Mouse (Mus musculus): Measurements from ENCODE around the gene Nxpe4. TPM values are rescaled to one million over a fixed set of nuclear protein-coding genes. Genes with fewer than 3 reads are reported as not detected.

Nxpe4 gene
- total and polyA plus RNA-seq, 3 experiments: 0.67 to 5.0 (median 2.1) TPM

DNA sequence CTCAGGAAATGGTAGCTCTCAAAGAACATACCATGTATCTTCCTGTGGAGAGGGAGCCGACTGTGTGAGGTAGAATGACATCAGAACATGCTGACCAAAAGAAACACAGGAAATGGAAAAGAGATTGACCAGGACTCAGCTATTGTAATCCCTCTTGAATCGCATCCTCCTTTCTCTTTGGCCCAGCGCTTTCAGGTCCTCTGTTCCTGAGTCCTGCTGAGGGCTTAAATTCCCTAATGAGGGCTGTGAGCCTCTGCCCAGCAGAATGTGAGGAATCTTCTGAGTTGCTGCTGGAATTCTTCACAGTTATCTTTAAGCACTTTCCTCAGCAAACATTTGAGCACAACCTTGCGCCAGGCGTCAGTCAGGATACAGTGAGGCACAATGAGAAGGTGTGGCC, 78.6 kb downstream of the Nxpe4 start:
- DNase-seq: no peak

DNA sequence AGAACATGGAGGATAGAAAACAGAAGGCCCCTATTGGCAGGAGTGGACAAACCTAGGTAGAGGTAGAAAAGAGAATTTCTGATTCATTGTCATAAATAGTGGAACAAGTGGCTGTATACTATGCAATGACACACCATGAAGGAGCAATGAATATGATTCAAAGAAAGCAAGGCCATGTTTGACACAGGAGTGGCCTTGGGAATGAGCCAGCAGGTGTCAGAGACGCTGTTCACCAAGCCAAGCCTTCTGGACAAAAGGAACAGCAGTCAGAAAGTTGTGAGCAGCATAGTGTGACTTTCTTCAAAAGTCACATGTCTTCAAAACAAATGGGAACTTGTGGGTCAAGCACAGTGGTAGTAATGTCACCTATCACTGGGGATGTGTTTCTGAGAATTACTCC, 80.0 kb downstream of the Nxpe4 start:
- peak; percentile 55 for DNase-seq

- DNase-seq: no peak
Observed at GRCm38 (mm10) chr9:48242756-48243155, 80.9 kb downstream of the Nxpe4 start.

GRCm38 (mm10) chr9:48244175-48244574, 82.4 kb downstream of the Nxpe4 start:
- DNase-seq: no peak

DNA sequence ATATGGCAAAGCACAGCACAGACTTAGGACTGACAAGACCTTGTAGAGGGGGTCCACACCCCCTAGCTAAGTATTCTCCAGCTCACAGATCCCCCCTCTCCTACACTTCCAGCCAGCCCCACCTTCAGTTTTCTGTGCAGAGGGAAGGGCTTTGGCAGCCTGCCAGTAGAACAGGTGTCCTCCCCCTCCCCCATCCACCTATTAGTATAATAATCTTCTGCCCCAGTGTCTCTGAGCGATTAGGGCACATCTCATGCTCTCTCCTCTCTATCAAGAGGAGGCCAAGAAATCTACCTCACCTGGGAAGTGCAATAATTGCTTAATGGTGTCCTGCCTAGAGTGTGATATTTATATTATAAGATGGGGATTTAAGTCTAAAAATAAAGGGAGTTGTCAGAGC, 83.7 kb downstream of the Nxpe4 start:
- DNase-seq: no peak

- no peak for DNase-seq
Observed at GRCm38 (mm10) chr9:48247276-48247675, 85.5 kb downstream of the Nxpe4 start.

DNA sequence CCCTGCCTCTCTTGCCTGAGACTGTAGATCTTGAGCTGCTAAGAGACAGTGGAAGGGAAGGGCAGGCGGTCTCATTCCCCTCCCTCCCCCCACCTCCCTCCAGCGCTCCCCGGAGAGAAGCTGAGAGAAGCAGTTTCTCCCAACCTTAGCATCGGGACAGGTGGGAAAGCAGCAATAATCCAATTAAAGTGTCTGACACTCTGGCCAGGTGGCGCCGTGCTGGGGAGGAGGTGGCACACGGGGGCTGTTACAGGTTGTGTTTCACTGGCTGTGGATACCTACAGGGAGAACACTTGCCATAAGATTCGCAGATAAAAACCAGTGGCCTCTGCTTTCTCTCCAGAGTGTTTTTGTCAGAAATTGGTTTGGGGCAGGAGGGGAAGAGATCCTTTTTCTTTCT, 90.4 kb downstream of the Nxpe4 start:
- no peak for DNase-seq

- no peak for DNase-seq
Observed at GRCm38 (mm10) chr9:48257001-48257400, 95.2 kb downstream of the Nxpe4 start.

GRCm38 (mm10) chr9:48257741-48258423, 96.1 kb downstream of the Nxpe4 start:
- peak; percentile 27 for DNase-seq

- no peak for DNase-seq
Observed at GRCm38 (mm10) chr9:48264616-48265015, 102.8 kb downstream of the Nxpe4 start.

- no peak for DNase-seq
Observed at GRCm38 (mm10) chr9:48265491-48265890, 103.7 kb downstream of the Nxpe4 start.

- DNase-seq: peak; percentile 86
Observed at GRCm38 (mm10) chr9:48266286-48267027, 104.6 kb downstream of the Nxpe4 start.

DNA sequence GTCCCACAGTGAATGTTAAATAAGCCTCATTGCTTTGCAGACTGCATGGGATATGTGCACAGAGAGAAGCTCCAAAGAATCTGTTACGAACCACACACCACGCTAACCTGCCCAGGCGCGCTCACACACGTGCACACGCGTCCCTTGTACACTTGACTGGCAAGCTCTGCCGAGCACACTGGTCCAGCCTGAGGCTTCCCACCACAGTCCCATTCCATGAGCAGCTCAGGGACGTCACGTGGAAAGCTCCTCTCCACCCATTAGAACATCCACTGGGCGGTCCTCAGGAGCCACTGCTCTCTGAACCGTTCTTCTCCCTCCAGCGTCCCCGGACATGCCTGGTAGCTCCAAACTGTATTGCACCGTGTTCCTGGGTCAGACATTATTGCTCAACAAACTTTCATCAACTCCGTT, 105.2 kb downstream of the Nxpe4 start:
- peak; percentile 73 for DNase-seq

DNA sequence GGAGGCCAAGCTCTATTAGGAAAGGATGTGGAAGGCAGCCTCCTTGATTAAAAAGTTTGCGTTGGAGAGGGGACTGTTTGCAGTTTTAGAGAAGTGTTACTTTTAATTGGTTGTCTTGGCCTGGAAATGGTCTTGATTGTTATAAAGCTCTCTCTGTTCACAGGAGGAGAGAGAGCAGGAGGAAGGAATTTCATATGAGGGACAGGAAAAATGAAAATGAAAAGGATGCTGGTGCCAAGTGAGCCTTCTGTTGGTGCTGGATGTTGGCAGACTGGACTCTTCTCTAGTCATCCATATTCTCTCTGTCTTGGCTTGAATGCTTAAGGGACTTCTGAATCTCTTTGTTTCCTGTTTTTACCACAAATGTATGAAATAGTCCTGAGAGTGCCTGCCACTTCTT, 106.1 kb downstream of the Nxpe4 start:
- DNase-seq: no peak

DNA sequence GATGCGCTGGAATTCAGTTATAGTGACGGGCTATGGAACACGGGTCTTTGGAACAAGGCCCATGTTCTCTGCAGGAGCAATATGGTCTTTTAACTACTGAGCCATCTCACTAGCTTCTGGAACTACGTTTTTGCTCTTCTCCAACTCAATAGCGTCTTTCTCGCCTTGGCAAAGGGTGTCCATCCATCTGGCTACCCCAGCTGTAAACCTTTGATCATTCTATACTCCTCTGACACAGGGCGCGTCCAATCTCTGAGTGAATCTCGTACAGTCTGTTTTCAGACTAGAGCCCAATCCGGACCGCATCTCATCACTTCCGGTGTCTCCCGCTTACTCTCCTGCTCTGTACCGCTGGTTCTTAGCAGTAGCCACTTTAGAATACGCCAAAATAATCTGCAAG, 115.0 kb downstream of the Nxpe4 start:
- no peak for DNase-seq

DNA sequence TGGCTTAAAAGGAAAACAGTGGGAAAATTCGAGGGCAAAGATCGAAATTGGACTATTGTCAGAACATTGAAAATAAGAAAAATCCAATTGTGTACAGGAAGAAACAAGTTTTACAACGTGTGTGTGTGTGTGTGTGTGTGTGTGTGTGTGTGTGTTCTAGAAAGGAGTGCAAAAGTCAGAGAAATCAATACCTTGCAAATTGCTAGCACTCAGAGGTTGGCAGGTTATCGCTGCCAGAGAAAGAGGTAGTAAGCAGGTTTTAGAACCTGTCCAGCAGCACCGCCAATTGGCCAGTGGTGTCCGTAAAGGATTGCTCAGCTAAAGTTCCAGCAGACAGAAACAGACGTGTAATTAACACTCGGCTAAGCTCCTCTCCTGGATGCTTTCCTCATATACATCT, 122.4 kb downstream of the Nxpe4 start:
- DNase-seq: no peak

DNA sequence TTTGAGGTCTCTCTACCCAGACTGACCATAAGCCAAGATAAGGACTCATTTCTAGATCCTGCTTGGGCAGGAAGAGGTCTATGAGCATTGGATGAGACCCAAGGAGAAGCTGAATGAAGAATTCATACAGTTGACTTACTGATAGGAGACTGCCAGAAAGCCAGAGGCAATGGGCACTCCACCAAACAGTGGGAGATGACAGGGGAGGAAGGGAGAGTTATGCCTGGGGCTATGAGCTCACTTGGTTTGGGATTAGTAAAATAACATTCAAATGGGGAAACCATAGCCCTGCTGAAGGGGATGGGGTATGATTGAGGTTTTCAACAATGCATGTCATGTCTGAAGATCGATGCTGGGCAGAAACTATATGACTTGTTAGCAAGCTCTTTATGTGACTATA, 128.5 kb downstream of the Nxpe4 start:
- DNase-seq: no peak

DNA sequence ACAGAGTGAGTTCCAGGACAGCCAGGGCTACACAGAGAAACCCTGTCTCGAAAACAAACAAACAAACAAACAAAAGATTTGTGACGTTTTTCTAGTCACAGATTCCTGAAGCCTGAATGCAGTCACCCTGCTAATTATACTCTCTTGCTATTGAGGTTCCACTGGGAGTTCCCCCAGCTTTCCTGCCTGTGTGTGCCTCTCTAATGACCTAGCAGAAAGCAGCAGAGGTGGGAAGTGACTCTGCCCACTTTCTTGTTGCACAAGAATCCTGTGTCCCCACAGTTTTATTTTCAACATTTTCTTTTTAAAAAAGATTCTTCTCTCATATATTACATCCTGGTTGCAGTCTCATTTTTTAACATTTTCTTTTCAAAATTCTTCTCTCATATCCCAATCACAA, 132.9 kb downstream of the Nxpe4 start:
- DNase-seq: no peak

GRCm38 (mm10) chr9:48298983-48299382, 137.2 kb downstream of the Nxpe4 start:
- DNase-seq: peak; percentile 68

DNA sequence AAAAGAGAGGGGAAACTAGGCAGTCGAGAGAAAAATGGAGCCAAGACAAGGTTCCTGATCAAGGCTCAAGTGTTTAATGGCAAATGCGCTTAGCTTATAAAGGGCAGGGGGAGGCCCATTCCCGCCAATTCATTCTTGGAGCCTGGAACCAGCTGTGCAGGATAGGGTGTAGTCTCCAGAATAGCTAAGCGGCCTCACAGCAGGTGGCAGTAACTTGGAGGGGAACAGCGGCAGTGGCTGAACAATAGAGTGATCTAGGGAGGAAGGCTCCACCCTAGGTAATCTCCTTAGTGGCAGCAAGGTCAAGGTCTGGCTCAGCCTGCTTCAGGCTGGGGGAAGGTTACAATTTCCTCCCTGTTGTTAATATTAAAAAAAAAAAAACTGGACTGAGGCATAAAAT, 141.7 kb downstream of the Nxpe4 start:
- peak; percentile 14 for DNase-seq

- no peak for DNase-seq
Observed at GRCm38 (mm10) chr9:48311241-48311640, 149.4 kb downstream of the Nxpe4 start.

DNA sequence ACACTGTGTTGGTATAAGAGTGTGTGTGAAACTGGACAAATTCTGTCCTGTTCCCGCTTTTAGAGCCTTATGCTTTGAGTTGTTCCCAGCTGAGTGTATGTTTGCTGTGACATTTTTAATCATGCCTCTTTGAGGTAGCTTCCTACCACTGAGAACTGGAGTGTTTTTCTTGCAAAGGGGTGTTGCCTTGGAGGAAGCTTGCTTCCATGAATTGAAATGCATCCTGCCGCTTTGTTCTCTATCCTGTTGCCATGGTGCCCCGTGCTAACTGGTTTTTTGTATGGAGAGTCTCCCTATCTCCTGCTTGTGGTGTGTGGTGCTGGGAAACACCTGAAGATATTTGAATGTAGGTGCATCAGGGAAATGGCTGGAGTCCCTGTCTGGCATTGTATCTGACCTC, 152.4 kb downstream of the Nxpe4 start:
- peak; percentile 13 for DNase-seq

DNA sequence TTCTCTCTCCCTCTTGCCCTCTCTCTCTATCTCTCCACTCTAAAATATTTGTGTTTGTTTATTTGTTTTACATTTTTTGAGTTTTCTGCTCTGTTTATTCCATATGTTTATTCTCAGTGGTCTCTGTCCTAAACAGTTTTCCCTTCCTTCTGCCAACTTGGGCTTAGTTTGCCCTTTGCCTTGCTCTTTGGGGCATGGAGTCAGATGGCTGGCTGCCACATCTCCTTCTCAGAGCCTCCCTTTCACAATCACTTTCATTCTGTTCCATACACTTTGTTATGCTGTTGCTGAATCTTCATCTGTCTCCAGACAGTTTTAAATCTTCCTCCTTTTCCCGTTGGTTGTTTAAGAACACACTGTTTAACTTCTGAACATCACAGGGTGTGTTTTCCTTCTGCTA, 154.0 kb downstream of the Nxpe4 start:
- peak; percentile 21 for DNase-seq

DNA sequence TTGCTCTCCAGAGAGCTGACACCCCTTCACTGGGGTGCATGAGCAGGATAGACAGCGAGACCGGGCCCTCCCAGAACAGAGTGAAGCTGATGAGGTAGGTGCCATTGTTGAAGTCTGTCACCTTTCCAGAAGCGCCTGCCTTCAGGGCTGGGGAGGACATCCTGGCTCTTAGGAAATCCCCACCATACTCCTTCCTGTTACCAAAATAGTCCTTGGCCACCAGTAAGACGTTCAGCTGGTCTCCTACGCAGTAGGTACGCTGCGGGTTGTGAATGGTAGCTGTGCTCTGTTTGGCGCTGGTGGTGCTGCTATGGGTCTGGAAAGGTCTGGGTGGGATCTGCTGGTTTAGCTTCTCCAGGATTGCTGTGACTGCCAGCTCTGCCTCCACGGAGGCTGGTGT, 164.5 kb downstream of the Nxpe4 start:
- no peak for DNase-seq
